Mouse (Mus musculus) thymus, adult 2 months (tissue): ENCODE data around the gene Nexn.

Experiments
- CTCF ChIP-seq: fragments of 200-500 bp; IDR thresholded peaks from 2 replicates; pipeline ENCODE4 v1.5.1; 2012; ENCODE audit warnings: mild to moderate bottlenecking, control low read depth, low read length, moderate library complexity, borderline replicate concordance; ENCODE audit not compliant: control insufficient read depth, poor library complexity, insufficient read depth; ENCODE audit errors: extremely low read depth
- POLR2A ChIP-seq: fragments of 200-500 bp; IDR thresholded peaks from 2 replicates; pipeline ENCODE4 v1.6.1; 2012; ENCODE audit warnings: mild to moderate bottlenecking, low read length, control low read depth, moderate library complexity; ENCODE audit not compliant: control insufficient read depth, poor library complexity, insufficient read depth; ENCODE audit errors: extremely low read depth

DNA sequence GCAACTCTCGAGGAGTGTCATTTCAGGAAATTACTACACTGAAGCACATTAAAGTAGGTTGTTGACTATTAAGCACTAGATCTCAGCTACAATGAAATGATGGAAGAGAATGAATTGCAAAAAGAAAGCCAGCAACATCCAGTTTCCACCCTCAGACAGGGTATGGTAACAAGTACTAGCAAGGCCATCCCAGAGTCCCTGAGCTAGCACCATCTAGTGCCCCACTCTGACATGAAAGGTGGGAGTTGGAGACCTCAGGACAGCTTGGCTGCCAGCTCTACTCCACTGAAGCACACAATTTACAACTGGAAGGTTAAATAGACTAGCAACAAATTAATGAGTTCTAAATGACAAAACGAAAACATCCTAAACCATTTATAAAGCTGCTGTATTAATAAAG, 11.8 kb upstream of the Nexn start:
- no peak for TF ChIP-seq POLR2A
- no peak for TF ChIP-seq CTCF
